Mouse (Mus musculus) urinary bladder, postnatal 4 days (tissue): ENCODE data around the gene Serpina3n.
"Not testable (repeated sequence)": the region's sequence is repeated elsewhere in the genome, so short reads cannot be mapped to it uniquely, and the experiment has no call there.

ENCODE experiments used
- DNase-seq, 2 experiments: peaks; one replicate each; pipeline ENCODE4 v3.0.0; 2021 to 2022; ENCODE audit warnings: low spot score in 2 of 2

The Serpina3n gene

GRCm38 (mm10) chr12:104433951-104434735 lies 27.6 kb downstream of the Serpina3n start:
- no peak for DNase-seq

GRCm38 (mm10) chr12:104440087-104440760 lies 33.7 kb downstream of the Serpina3n start:
- peak; percentile 74 to 90 for DNase-seq

GRCm38 (mm10) chr12:104443716-104444115 lies 37.2 kb downstream of the Serpina3n start:
- no peak for DNase-seq

- not testable (repeated sequence) for DNase-seq
These were observed 40.5 kb downstream of the Serpina3n start for GRCm38 (mm10) chr12:104447056-104447455.

- no peak for DNase-seq
These were observed 41.6 kb downstream of the Serpina3n start for GRCm38 (mm10) chr12:104448099-104448498.

- no peak for DNase-seq
These were observed 43.7 kb downstream of the Serpina3n start for GRCm38 (mm10) chr12:104450257-104450656.

- no peak for DNase-seq
These were observed 46.5 kb downstream of the Serpina3n start for GRCm38 (mm10) chr12:104453002-104453401.

- no peak for DNase-seq
These were observed 52.8 kb downstream of the Serpina3n start for GRCm38 (mm10) chr12:104459377-104459776.

GRCm38 (mm10) chr12:104461372-104461771 lies 54.8 kb downstream of the Serpina3n start:
- DNase-seq = no peak
